Mouse (Mus musculus) bone marrow, adult 2 months (tissue): ENCODE results near the gene Fgfr2. TPM values are rescaled to one million over a fixed set of nuclear protein-coding genes. Genes with fewer than 3 reads are reported as not detected.
A peak's percentile ranks its signal among the peaks of the same experiment; 100 is the strongest.

Experiments used
- H3K27ac ChIP-seq: fragments of 200-500 bp; 2 replicates; pipeline ENCODE4 v1.5.1; 2012; ENCODE audit warnings: low read depth, mild to moderate bottlenecking, control low read depth, inconsistent platforms, low read length; ENCODE audit not compliant: control insufficient read depth, poor library complexity, insufficient read depth
- H3K4me1 ChIP-seq: fragments of 200-500 bp; 2 replicates; pipeline ENCODE4 v1.6.1; 2011; ENCODE audit warnings: low read length; ENCODE audit not compliant: control insufficient read depth, insufficient read depth
- H3K4me3 ChIP-seq: fragments of 200-500 bp; replicated peaks from 2 replicates; pipeline ENCODE3; 2011; ENCODE audit warnings: mild to moderate bottlenecking, low read depth, low read length, control low read depth; ENCODE audit not compliant: control insufficient read depth
- CTCF ChIP-seq: fragments of 200-500 bp; IDR thresholded peaks from 2 replicates; pipeline ENCODE4 v1.5.1; 2011; ENCODE audit warnings: low read length, control low read depth; ENCODE audit not compliant: control insufficient read depth, insufficient read depth
- POLR2A ChIP-seq: fragments of 200-500 bp; IDR thresholded peaks from 2 replicates; pipeline ENCODE4 v1.6.1; 2011; ENCODE audit warnings: low read depth, mild to moderate bottlenecking, control low read depth, low read length, borderline replicate concordance; ENCODE audit not compliant: control insufficient read depth
- WGBS: fragments of 180-500 bp; shearing (Covaris S2); methylation state at CpG from one replicate; pipeline ENCODE4 v1.1.7; 2018; 5-methylcytosine and 5-hydroxymethylcytosine counted together
- polyA plus RNA-seq: library from polyadenylated mRNA; stranded (reverse); fragments of >200 nt; gene quantifications from 2 replicates; pipeline ENCODE4 v1.2.4, GENCODE M21; 2011; ENCODE audit warnings: low replicate concordance; ENCODE audit not compliant: missing spikeins, insufficient read depth, insufficient read length

The Fgfr2 gene
- polyA plus RNA-seq, 1 experiment = 8.2 TPM

DNA sequence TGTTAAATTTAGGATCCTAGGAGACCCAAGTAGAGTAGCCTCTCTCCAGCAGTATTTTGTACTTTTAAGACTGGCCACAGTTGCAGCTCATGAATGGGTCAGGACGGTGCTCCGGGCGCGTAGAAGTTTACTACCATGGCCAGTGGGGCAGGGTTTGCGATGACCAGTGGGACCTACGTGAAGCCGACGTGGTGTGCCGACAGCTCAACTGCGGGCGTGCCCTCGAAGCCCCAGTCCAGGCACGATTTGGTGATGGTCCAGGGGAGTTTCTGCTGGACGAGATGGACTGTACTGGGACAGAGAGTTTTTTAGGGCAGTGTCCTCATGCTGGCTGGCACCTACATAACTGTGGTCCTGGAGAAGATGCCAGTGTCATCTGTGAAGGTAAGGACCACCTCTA is 1935.2 kb downstream of the Fgfr2 start:
- TF ChIP-seq CTCF = no peak
- TF ChIP-seq POLR2A = no peak
- H3K27ac ChIP-seq = no peak overlapping the region
- no peaks in the 10 kb centered on the region for H3K4me1 ChIP-seq
- H3K4me3 ChIP-seq = no peak overlapping the region
- WGBS = 89% methylated on average over 14 of the region's 14 CpGs

DNA sequence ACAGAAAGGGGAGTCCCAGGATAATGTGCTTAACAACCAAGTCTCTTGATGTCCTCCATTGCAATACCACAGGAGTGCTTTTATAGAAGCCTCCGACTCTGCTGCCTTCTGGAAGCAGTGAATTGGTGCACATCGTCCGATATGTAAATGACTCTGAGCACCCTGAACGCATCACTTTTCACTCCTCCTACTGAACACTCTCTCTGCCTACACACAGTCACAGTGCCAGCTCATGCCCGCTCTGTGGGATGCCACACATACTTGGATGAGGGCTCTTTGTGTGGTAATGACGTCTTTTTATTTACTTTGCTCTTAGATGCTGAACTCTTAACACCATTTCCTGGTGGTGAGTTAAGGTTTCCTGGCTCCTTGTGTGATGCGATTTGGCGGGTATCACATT is 1936.1 kb downstream of the Fgfr2 start:
- WGBS = 61% methylated on average over 8 of the region's 8 CpGs
- TF ChIP-seq POLR2A (no peak), CTCF (no peak)
- no peak overlapping the region for H3K27ac ChIP-seq
- no peak overlapping the region for H3K4me3 ChIP-seq
- no peaks in the 10 kb centered on the region for H3K4me1 ChIP-seq

DNA sequence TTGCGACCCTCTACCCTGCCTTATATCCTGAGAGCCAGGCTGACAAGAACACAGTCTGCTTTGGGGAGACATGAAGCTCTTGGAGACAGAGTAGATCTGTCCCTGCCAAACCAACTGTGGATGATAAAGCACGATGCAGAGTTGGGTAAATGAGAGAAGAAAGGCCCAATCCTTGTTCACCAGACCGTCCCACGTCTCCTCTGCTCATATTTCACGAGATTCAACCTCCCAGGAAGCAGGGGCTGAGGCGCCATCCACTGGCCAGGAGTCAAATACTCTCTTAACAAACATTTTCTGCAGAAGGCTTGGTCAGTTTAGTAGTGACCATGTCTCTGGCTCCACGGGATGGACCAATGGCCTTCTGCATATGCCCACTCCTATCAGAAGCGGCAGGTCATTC is 1938.8 kb downstream of the Fgfr2 start:
- H3K27ac ChIP-seq = no peak overlapping the region
- WGBS = 61% methylated on average over 8 of the region's 8 CpGs
- H3K4me3 ChIP-seq = no peak overlapping the region
- TF ChIP-seq CTCF = no peak
- TF ChIP-seq POLR2A = no peak
- H3K4me1 ChIP-seq = no peaks in the 10 kb centered on the region

DNA sequence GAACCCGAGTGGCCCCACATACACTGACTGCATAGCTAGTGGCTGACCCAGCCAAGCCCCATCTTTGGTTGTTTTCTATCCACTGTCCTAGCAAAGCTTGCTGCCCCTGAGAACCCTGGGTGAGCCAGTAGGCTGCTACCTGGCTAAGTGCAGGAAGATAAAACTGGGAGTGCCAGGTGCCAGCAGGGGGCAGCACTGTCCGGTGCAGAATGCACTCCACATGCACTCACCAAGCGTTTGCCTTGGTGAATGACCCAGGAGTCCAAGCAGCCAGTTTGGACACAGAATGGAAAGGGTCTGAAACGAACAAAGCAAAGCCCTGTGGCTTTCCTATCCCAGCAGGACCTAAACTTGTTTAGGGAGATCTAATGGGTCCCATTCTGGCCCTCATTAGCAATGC is 1940.5 kb downstream of the Fgfr2 start:
- H3K4me3 ChIP-seq = no peak overlapping the region
- TF ChIP-seq CTCF = peak; percentile 52; the same call in 1 of the 2 replicates
- TF ChIP-seq POLR2A = no peak
- no peak overlapping the region for H3K27ac ChIP-seq
- 43% methylated on average over 4 of the region's 4 CpGs for WGBS
- H3K4me1 ChIP-seq = no peaks in the 10 kb centered on the region

DNA sequence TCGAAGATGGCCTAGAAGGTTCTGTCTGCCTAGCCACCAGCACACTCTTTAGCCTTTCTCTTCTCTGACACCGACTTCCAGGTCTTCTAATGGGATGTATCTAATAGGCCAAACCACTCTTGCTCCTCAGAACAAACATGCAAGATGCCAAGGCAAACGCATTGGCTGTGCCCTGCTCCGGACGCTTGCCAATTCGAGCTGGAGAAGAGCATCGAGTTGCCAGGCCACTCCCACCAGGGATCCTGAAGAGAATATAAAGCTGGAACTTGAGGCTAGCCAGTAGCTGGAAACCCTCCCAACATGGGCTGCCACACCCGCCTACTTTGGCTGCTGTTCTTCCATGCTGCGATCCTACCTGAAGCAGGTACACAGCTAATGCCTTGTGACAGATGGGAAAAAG is 1949.0 kb downstream of the Fgfr2 start, which contains the start of gene 5430419D17Rik:
TSS of gene 5430419D17Rik (plus strand) at position 282 of the 400 bp plus-strand sequence.
- Histone ChIP-seq H3K4me3 (no peak within 1 kb of the TSS), H3K27ac (no peak within 1 kb of the TSS), H3K4me1 (no peaks in the 10 kb centered on the region)
- WGBS = 76% methylated on average over 9 of the region's 9 CpGs
- TF ChIP-seq POLR2A (no peak), CTCF (no peak)

DNA sequence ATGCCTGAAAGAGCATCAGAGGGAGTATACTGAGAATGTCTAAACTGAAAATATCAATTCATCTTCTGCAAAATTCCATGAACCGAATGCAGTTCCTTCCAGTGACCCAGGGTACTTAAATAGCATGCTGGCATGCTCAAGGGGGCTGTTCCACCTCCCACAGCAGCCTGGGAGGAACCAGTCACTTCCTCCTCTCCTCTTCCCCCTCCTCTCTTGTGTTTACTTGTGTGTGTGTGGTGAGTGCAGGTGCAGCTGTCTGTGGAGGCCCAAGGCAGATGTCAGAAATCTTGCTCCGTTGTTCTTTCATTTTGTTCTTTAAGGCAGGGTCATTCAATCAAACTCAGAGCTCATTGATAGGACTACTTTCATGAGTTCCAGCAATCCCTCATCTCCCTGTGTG is 1954.1 kb downstream of the Fgfr2 start:
- WGBS = 4% methylated on average over 2 of the region's 2 CpGs
- TF ChIP-seq CTCF = no peak
- no peak for TF ChIP-seq POLR2A
- Histone ChIP-seq H3K27ac (no peak overlapping the region), H3K4me1 (no peaks in the 10 kb centered on the region), H3K4me3 (no peak overlapping the region)

DNA sequence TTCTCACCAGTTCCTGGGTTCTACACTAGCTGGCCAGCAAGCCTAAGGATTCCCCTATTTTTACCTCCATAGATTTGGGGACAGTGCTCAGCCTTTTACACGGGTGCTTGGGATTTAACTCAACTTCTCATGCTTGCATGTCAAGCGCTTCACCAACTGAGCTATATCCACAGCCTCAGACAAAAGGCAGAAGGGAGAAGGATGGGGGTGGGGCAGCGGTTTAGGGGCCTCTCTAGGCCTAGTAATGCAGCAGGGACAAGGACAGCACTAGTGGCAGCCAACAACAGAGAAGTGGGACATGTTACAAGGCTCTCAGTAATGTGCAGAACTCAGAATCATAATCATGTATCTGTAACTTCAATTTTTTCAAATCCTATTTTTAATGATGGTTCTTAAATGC is 1955.4 kb downstream of the Fgfr2 start:
- TF ChIP-seq POLR2A (no peak), CTCF (no peak)
- Histone ChIP-seq H3K4me3 (no peak overlapping the region), H3K27ac (no peak overlapping the region), H3K4me1 (no peaks in the 10 kb centered on the region)
- WGBS = 72% methylated on average over 3 of the region's 3 CpGs

DNA sequence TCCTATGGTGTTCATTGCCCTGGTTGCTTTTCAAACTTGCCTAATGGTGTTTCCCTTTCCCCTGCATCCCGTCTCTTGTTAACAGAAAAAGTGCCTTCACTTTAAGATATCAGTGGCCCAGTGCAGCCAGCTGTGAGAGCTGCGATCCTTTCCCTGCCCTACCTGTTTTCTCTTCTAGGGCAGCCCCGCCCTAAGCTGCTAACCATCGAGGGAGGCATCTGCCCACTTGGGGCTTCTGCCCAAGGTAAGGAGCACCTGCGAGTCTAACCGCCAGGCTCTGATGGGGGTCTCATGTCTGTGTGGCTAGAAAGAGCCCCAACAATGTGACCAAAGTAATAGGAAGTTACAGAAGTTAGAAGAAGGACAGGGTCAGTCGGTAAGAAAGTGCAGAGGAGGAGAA is 1960.9 kb downstream of the Fgfr2 start:
- WGBS = 51% methylated on average over 7 of the region's 7 CpGs
- no peak overlapping the region for H3K27ac ChIP-seq
- no peak overlapping the region for H3K4me3 ChIP-seq
- no peaks in the 10 kb centered on the region for H3K4me1 ChIP-seq
- TF ChIP-seq POLR2A = no peak
- TF ChIP-seq CTCF = no peak

DNA sequence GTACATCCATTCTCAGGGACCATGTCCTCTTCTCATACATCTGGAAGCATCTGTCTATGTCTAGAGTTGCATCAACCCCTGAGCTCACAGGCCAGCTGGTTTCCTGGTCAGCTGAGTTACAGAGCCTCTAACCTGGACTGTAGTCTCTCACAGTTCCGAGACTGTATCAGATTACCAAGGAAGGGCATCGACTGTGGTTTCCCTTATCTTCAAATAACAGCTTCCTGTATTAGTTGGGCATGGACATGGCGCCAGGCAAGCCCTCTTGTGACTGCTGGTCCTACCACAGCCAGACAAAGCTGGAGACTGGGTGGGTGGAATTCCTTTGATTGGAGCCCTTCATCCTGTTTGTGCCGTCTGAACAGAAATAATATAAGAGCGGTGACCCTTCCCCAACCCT is 1970.1 kb downstream of the Fgfr2 start:
- WGBS = 12% methylated on average over 5 of the region's 5 CpGs
- no peaks in the 10 kb centered on the region for H3K4me1 ChIP-seq
- H3K4me3 ChIP-seq = no peak overlapping the region
- no peak for TF ChIP-seq CTCF
- no peak for TF ChIP-seq POLR2A
- H3K27ac ChIP-seq = no peak overlapping the region
